Mouse (Mus musculus) limb, embryonic 13.5 days (tissue): ENCODE data around the gene Ranbp10. TPM values are rescaled to one million over a fixed set of nuclear protein-coding genes. Genes with fewer than 3 reads are reported as not detected.

Experiments used
- ATAC-seq: fragments of 200-750 bp; cut with Nextera tagmentation; 2 replicates; pipeline ENCODE4 v1.8.0; 2017; ENCODE audit warnings: low read depth, moderate number of reproducible peaks, moderate TSS enrichment; ENCODE audit not compliant: low FRiP score
- H3K27ac ChIP-seq: fragments of 300-500 bp; sonication (generic); 2 replicates; pipeline ENCODE4 v1.5.1; 2015; ENCODE audit warnings: inconsistent platforms, mild to moderate bottlenecking, moderate library complexity
- H3K27me3 ChIP-seq: fragments of 300-500 bp; sonication (generic); 2 replicates; pipeline ENCODE4 v1.6.1; 2015; ENCODE audit warnings: mild to moderate bottlenecking, inconsistent platforms
- H3K36me3 ChIP-seq: fragments of 300-500 bp; sonication (generic); 2 replicates; pipeline ENCODE4 v1.6.1; 2015; ENCODE audit warnings: inconsistent platforms, mild to moderate bottlenecking, moderate library complexity
- H3K4me1 ChIP-seq: fragments of 300-500 bp; sonication (generic); 2 replicates; pipeline ENCODE4 v1.6.1; 2015; ENCODE audit warnings: inconsistent platforms
- H3K4me2 ChIP-seq: fragments of 300-500 bp; sonication (generic); replicated peaks from 2 replicates; pipeline ENCODE4 v1.6.1; 2015; ENCODE audit warnings: inconsistent platforms, mild to moderate bottlenecking, moderate library complexity
- H3K4me3 ChIP-seq: fragments of 300-500 bp; sonication (generic); 2 replicates; pipeline ENCODE4 v1.5.1; 2015; ENCODE audit warnings: moderate library complexity, mild to moderate bottlenecking, inconsistent platforms
- H3K9ac ChIP-seq: fragments of 300-500 bp; sonication (generic); 2 replicates; pipeline ENCODE4 v1.6.1; 2015; ENCODE audit warnings: mild to moderate bottlenecking, inconsistent platforms
- H3K9me3 ChIP-seq: fragments of 300-500 bp; sonication (generic); 2 replicates; pipeline ENCODE4 v1.6.1; 2016; ENCODE audit warnings: inconsistent platforms
- WGBS: fragments of 180-500 bp; shearing (Covaris S2); methylation state at CpG from one replicate; pipeline ENCODE4 v1.1.7; 2015; 5-methylcytosine and 5-hydroxymethylcytosine counted together
- polyA plus RNA-seq: library from polyadenylated mRNA; unstranded; fragments of >200 nt; fragmentation: Nextera tagmentation; extraction: Ambion mirVana; gene quantifications from 2 replicates; pipeline ENCODE4 v1.2.1, GENCODE M21; 2015

The Ranbp10 gene
- polyA plus RNA-seq, 1 experiment from 2014 or later, result 16.2 TPM

DNA sequence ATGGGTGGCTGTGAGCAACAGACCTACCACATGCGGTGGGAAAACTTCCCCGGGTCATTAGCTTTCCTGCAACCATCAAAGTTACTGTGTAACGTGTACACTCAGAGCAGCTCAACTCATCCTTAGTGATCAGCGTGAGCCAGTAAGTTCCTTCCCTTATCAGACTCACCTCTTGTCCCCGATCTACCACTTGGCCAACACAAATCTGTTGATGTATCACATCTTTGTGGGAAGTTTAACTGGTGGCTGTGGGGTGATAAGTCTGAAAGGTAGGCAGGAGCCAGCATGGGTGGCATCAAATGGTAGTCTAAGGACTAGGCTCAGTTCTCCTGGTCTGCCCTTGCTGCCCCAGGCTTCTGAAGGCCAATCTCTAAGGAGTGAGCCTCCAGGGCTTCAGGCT is 95.0 kb downstream of the Ranbp10 start:
- Histone ChIP-seq H3K4me1 (no peaks in the 10 kb centered on the region), H3K9ac (no peak overlapping the region), H3K27ac (no peak overlapping the region), H3K27me3 (no peaks in the 10 kb centered on the region), H3K4me2 (no peak overlapping the region), H3K4me3 (no peak overlapping the region), H3K36me3 (peaks cover 13% of the 10 kb centered on the region), H3K9me3 (no peaks in the 10 kb centered on the region)
- ATAC-seq, result no peak
- 92% methylated on average over 5 of the region's 5 CpGs for WGBS

DNA sequence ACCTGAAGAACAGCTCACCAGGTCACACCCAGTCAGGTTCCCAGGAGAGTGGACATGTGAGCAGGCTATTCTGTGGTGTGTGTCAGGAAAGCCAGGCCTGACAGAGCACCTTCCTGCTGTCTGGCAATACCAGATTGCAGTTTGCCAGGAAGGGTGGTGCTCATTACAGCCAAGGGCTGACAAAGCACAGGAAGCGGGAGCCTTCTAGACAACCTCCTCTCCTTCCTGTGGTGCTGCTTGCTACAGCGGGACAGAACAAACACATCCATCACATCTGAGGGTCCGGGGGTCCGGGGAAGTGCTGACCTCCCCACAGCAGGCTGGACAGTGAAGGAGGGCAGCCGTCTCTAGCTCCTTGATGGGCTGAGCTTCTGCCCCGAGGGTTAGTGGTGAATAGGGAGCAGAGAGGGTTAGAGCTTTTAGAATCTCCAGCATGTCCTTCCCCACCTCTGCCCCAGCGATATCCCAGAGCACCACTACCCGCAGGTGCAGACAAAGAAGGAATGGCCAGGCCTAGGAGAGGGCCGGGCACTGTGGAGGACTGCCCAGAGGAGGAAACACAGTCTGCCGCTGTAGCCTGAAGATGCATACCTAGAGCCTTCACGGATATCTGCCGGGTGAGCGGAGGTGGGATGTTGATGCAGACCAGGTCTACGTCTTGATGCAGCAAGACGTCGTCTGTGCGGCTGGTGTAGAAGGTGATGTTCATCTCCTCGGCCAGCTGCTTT is 99.6 kb downstream of the Ranbp10 start:
- Histone ChIP-seq H3K9me3 (no peaks in the 10 kb centered on the region), H3K4me3 (no peak overlapping the region), H3K9ac (no peak overlapping the region), H3K4me1 (no peaks in the 10 kb centered on the region), H3K27me3 (no peaks in the 10 kb centered on the region), H3K36me3 (peaks cover 39% of the 10 kb centered on the region), H3K27ac (no peak overlapping the region), H3K4me2 (no peak overlapping the region)
- WGBS, result 85% methylated on average over 18 of the region's 18 CpGs
- no peak for ATAC-seq

DNA sequence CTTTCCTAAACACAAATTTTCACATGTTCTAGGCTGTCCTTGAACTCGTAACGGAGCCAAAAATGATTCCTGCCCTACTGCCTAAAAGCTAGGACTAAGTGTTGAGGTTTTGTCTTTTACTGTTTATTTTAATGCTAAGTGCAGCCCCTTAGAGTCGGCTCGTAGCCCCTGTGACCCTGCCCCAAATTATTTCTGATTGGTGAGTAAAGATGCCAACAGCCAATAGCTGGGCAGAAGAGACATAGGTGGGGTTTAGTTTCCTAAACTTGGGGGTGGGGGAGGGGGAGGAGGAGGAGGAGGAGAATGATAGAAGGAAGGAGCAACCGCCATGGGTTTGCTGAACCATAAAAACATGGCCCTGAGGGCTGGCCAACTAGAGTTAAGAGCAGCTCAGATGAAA is 101.4 kb downstream of the Ranbp10 start:
- Histone ChIP-seq H3K4me2 (no peak overlapping the region), H3K9ac (no peak overlapping the region), H3K36me3 (peaks cover 46% of the 10 kb centered on the region), H3K9me3 (no peaks in the 10 kb centered on the region), H3K4me3 (no peak overlapping the region), H3K4me1 (no peaks in the 10 kb centered on the region), H3K27ac (no peak overlapping the region), H3K27me3 (no peaks in the 10 kb centered on the region)
- 78% methylated on average over 5 of the region's 5 CpGs for WGBS
- no peak for ATAC-seq

- Histone ChIP-seq H3K4me1 (no peaks in the 10 kb centered on the region), H3K27ac (no peak overlapping the region), H3K4me3 (no peak overlapping the region), H3K4me2 (no peak overlapping the region), H3K9ac (no peak overlapping the region), H3K9me3 (no peaks in the 10 kb centered on the region), H3K27me3 (no peaks in the 10 kb centered on the region), H3K36me3 (peaks cover 51% of the 10 kb centered on the region)
- 94% methylated on average over 9 of the region's 9 CpGs for WGBS
- ATAC-seq, result no peak
Measured at GRCm38 (mm10) chr8:105722861-105723260, 104.3 kb downstream of the Ranbp10 start.

GRCm38 (mm10) chr8:105719637-105720036 is 107.5 kb downstream of the Ranbp10 start:
- Histone ChIP-seq H3K9me3 (no peaks in the 10 kb centered on the region), H3K36me3 (peaks cover 43% of the 10 kb centered on the region), H3K4me2 (no peak overlapping the region), H3K4me1 (0 out of 2 replicates have a peak, but pooled peaks cover 5% of the 10 kb centered on the region), H3K4me3 (no peak overlapping the region), H3K27me3 (no peaks in the 10 kb centered on the region), H3K27ac (no peak overlapping the region), H3K9ac (no peak overlapping the region)
- 89% methylated on average over 4 of the region's 4 CpGs for WGBS
- no peak for ATAC-seq

Other genes starting within 250 kb of the Ranbp10 start
- gene Ripor1, start 222.1 kb downstream of the Ranbp10 start, polyA plus RNA-seq, result 20.1 and 20.2 TPM in 2 replicates
- 140 and 142 TPM in 2 replicates for gene Ctcf, start 190.8 kb downstream of the Ranbp10 start, polyA plus RNA-seq
- 1.9 and 2.0 TPM in 2 replicates for gene Agrp, start 190.0 kb downstream of the Ranbp10 start, polyA plus RNA-seq
- gene Carmil2, start 141.1 kb downstream of the Ranbp10 start, polyA plus RNA-seq, result 0.55 and 0.77 TPM in 2 replicates
- 81.5 and 83.9 TPM in 2 replicates for gene Acd, start 126.2 kb downstream of the Ranbp10 start, polyA plus RNA-seq
- gene Pard6a, start 126.2 kb downstream of the Ranbp10 start, polyA plus RNA-seq, result 17.7 TPM in 2 replicates
- gene 4933405L10Rik, start 119.7 kb downstream of the Ranbp10 start, polyA plus RNA-seq, result 0.36 TPM in 1 of 2 replicates, not detected in the other
- gene Enkd1, start 119.1 kb downstream of the Ranbp10 start, polyA plus RNA-seq, result 30.8 and 32.2 TPM in 2 replicates
- 27.4 and 28.4 TPM in 2 replicates for gene Gfod2, start 68.7 kb downstream of the Ranbp10 start, polyA plus RNA-seq
- gene Tsnaxip1, start 381 bp upstream of the Ranbp10 start, polyA plus RNA-seq, result 0.20 and 0.27 TPM in 2 replicates
- gene Cenpt, start 25.9 kb upstream of the Ranbp10 start, polyA plus RNA-seq, result 52.1 and 54.6 TPM in 2 replicates
- 79.0 and 83.0 TPM in 2 replicates for gene Thap11, start 27.8 kb upstream of the Ranbp10 start, polyA plus RNA-seq
- 253 and 274 TPM in 2 replicates for gene Nutf2, start 33.2 kb upstream of the Ranbp10 start, polyA plus RNA-seq
- 54.6 and 61.5 TPM in 2 replicates for gene Edc4, start 53.5 kb upstream of the Ranbp10 start, polyA plus RNA-seq
- 0.60 TPM in 1 of 2 replicates, not detected in the other for gene Nrn1l, start 66.2 kb upstream of the Ranbp10 start, polyA plus RNA-seq
- 45.9 and 46.2 TPM in 2 replicates for gene Pskh1, start 73.1 kb upstream of the Ranbp10 start, polyA plus RNA-seq
- gene Ctrl, start 106.5 kb upstream of the Ranbp10 start, polyA plus RNA-seq, result 1.4 and 1.7 TPM in 2 replicates
- gene Psmb10, start 111.1 kb upstream of the Ranbp10 start, polyA plus RNA-seq, result 29.2 and 32.0 TPM in 2 replicates
- gene Lcat, start 116.0 kb upstream of the Ranbp10 start, polyA plus RNA-seq, result 2.8 TPM in 2 replicates
- gene Slc12a4, start 138.7 kb upstream of the Ranbp10 start, polyA plus RNA-seq, result 48.8 and 56.3 TPM in 2 replicates
- gene Dpep3, start 152.1 kb upstream of the Ranbp10 start, polyA plus RNA-seq, result not detected in 2 replicates
- gene Dus2, start 164.0 kb upstream of the Ranbp10 start, polyA plus RNA-seq, result 27.3 and 27.5 TPM in 2 replicates
- not detected in 2 replicates for gene Dpep2nb, start 178.6 kb upstream of the Ranbp10 start, polyA plus RNA-seq
- gene Ddx28, start 184.5 kb upstream of the Ranbp10 start, polyA plus RNA-seq, result 19.7 and 20.1 TPM in 2 replicates
- 9.1 and 9.4 TPM in 2 replicates for gene Nfatc3, start 231.5 kb upstream of the Ranbp10 start, polyA plus RNA-seq